In the genomic region with DNA sequence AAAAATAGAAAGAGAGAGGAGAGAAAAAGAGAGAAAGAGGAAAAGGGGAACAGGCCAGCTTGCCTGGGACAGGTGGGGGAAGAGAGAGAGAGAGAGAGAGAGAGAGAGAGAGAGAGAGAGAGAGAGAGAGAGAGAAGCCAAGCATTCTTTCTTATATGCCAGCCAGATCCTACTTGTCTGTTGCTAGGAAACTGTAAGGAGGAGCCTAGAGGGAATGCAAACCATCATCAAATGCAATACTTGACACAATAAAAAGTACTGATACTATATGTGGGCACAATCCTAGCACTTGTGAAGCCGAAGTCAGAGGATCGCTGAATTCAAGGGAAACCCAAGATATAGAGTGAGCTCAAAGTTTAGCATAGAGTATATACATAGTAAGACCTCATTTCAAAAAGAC, we compare ENCODE assay signal across 16 mouse cellular contexts.
DNase-seq lines count a peak whose midpoint lies in the region; ATAC-seq and TF ChIP-seq lines count a peak whose summit lies in the region.
"Had no signal": no experiment of that assay in that cellular context is flagged by ENCODE, and none has a peak within 500 bp of the region (broad histone marks: within the 10 kb centered on the region; RNA-seq: fewer than 3 reads in every experiment).

No protein-coding gene starts in this region.

- TF ChIP-seq POLR2A in brain, embryonic 14.5 days (IDR thresholded peaks at IDR 0.05; ENCODE audit: borderline replicate concordance, extremely low read depth, insufficient read depth, insufficient read length, poor library complexity, severe bottlenecking): no peak

- H3K9me3 ChIP-seq in forebrain, embryonic 15.5 days: no peaks in the 10 kb centered on the region
- no peaks in the 10 kb centered on the region for H3K9me3 ChIP-seq in forebrain, embryonic 13.5 days (replicated peaks)
- H3K9me3 ChIP-seq in midbrain, embryonic 14.5 days (ENCODE audit: control insufficient read depth, low read length): no peaks in the 10 kb centered on the region
- H3K9me3 ChIP-seq in midbrain, embryonic 16.5 days (replicated peaks; ENCODE audit: control insufficient read depth, low read length, poor library complexity, severe bottlenecking): no peaks in the 10 kb centered on the region
- H3K9me3 ChIP-seq: embryonic facial prominence, embryonic 10.5 days; embryonic facial prominence, embryonic 12.5 days; forebrain, embryonic 12.5 days had no signal

- TF ChIP-seq CTCF in brain, embryonic 14.5 days (IDR thresholded peaks at IDR 0.05; ENCODE audit: borderline replicate concordance, extremely low read depth, insufficient read depth, insufficient read length): no peak

- 0 out of 2 replicates have a peak, but pooled peaks have one; percentile 43 for ATAC-seq in forebrain, embryonic 15.5 days (replicated peaks)
- no peak; the same call in 1 of the 2 replicates for ATAC-seq in forebrain, embryonic 13.5 days
- ATAC-seq in midbrain, embryonic 14.5 days (ENCODE audit: low FRiP score, low TSS enrichment): no peak
- ATAC-seq in midbrain, embryonic 16.5 days: no peak

- no peak overlapping the region for H3K9ac ChIP-seq in forebrain, embryonic 15.5 days (replicated peaks)
- H3K9ac ChIP-seq in forebrain, embryonic 13.5 days: no peak overlapping the region
- H3K9ac ChIP-seq in midbrain, embryonic 14.5 days (replicated peaks; ENCODE audit: low read length): no peak overlapping the region
- no peak overlapping the region for H3K9ac ChIP-seq in midbrain, embryonic 16.5 days (ENCODE audit: low read depth, low read length)
- H3K9ac ChIP-seq: embryonic facial prominence, embryonic 12.5 days; forebrain, embryonic 12.5 days had no signal

- H3K27ac ChIP-seq in forebrain, embryonic 15.5 days (replicated peaks): no peak overlapping the region
- no peak overlapping the region for H3K27ac ChIP-seq in forebrain, embryonic 13.5 days
- H3K27ac ChIP-seq in midbrain, embryonic 14.5 days (replicated peaks; ENCODE audit: low read depth, low read length): no peak overlapping the region
- no peak overlapping the region for H3K27ac ChIP-seq in midbrain, embryonic 16.5 days (ENCODE audit: low read length)
- H3K27ac ChIP-seq: embryonic facial prominence, embryonic 10.5 days; embryonic facial prominence, embryonic 12.5 days; forebrain, embryonic 12.5 days had no signal

- H3K36me3 ChIP-seq in forebrain, embryonic 15.5 days: no peaks in the 10 kb centered on the region
- no peaks in the 10 kb centered on the region for H3K36me3 ChIP-seq in forebrain, embryonic 13.5 days (ENCODE audit: poor library complexity, severe bottlenecking)
- no peaks in the 10 kb centered on the region for H3K36me3 ChIP-seq in midbrain, embryonic 14.5 days (ENCODE audit: control insufficient read depth, insufficient read depth, low read length)
- no peaks in the 10 kb centered on the region for H3K36me3 ChIP-seq in midbrain, embryonic 16.5 days (ENCODE audit: control insufficient read depth, insufficient read depth, low read length)
- H3K36me3 ChIP-seq: embryonic facial prominence, embryonic 10.5 days; embryonic facial prominence, embryonic 12.5 days; forebrain, embryonic 12.5 days had no signal

- H3K4me3 ChIP-seq in forebrain, embryonic 15.5 days: no peak overlapping the region
- H3K4me3 ChIP-seq in forebrain, embryonic 13.5 days: no peak overlapping the region
- no peak overlapping the region for H3K4me3 ChIP-seq in midbrain, embryonic 14.5 days (replicated peaks; ENCODE audit: low read depth, low read length)
- no peak overlapping the region for H3K4me3 ChIP-seq in midbrain, embryonic 16.5 days (ENCODE audit: low read depth, low read length)
- H3K4me3 ChIP-seq: embryonic facial prominence, embryonic 10.5 days; embryonic facial prominence, embryonic 12.5 days; forebrain, embryonic 12.5 days had no signal

- no peaks in the 10 kb centered on the region for H3K4me1 ChIP-seq in forebrain, embryonic 15.5 days
- no peaks in the 10 kb centered on the region for H3K4me1 ChIP-seq in forebrain, embryonic 13.5 days
- H3K4me1 ChIP-seq in midbrain, embryonic 14.5 days (ENCODE audit: control insufficient read depth, insufficient read depth, low read length): no peaks in the 10 kb centered on the region
- no peaks in the 10 kb centered on the region for H3K4me1 ChIP-seq in midbrain, embryonic 16.5 days (ENCODE audit: control insufficient read depth, insufficient read depth, low read length)
- H3K4me1 ChIP-seq: embryonic facial prominence, embryonic 10.5 days; embryonic facial prominence, embryonic 12.5 days; forebrain, embryonic 12.5 days had no signal

- H3K4me2 ChIP-seq in forebrain, embryonic 15.5 days (replicated peaks): no peak overlapping the region
- H3K4me2 ChIP-seq in forebrain, embryonic 13.5 days: no peak overlapping the region
- no peak overlapping the region for H3K4me2 ChIP-seq in midbrain, embryonic 14.5 days (ENCODE audit: low read length)
- no peak overlapping the region for H3K4me2 ChIP-seq in midbrain, embryonic 16.5 days (ENCODE audit: low read length)
- H3K4me2 ChIP-seq: embryonic facial prominence, embryonic 12.5 days; forebrain, embryonic 12.5 days had no signal

- peak; percentile 17 for DNase-seq in midbrain, embryonic 14.5 days
- peak; percentile 46 for DNase-seq in brain, embryonic 14.5 days (ENCODE audit: low read depth)
- DNase-seq in left cerebral cortex, adult 11 months (ENCODE audit: low spot score): no peak
- DNase-seq: adrenal gland, adult 2 months; adrenal gland, postnatal 10 days; adrenal gland, postnatal 25 days; cerebellum, adult 11-12 months; cerebellum, adult 2 months; cerebellum, adult 9-10 months; cerebellum, postnatal 25 days had no signal

- no peaks in the 10 kb centered on the region for H3K27me3 ChIP-seq in forebrain, embryonic 15.5 days
- H3K27me3 ChIP-seq in forebrain, embryonic 13.5 days: no peaks in the 10 kb centered on the region
- H3K27me3 ChIP-seq in midbrain, embryonic 14.5 days (ENCODE audit: control insufficient read depth, insufficient read depth, low read length): no peaks in the 10 kb centered on the region
- H3K27me3 ChIP-seq in midbrain, embryonic 16.5 days (ENCODE audit: control insufficient read depth, insufficient read depth, low read depth, low read length): no peaks in the 10 kb centered on the region
- H3K27me3 ChIP-seq: embryonic facial prominence, embryonic 12.5 days; forebrain, embryonic 12.5 days had no signal

- 92% methylated on average over 2 of the region's 2 CpGs for whole genome bisulfite sequencing in forebrain, embryonic 15.5 days
- WGBS in forebrain, embryonic 13.5 days: 91% methylated on average over 2 of the region's 2 CpGs
- 90% methylated on average over 2 of the region's 2 CpGs for WGBS in midbrain, embryonic 14.5 days
- 88% methylated on average over 2 of the region's 2 CpGs for WGBS in midbrain, embryonic 16.5 days
